Mouse (Mus musculus) CH12.LX (cell line): ENCODE data around the gene Nol4l.

Source experiments
- EP300 ChIP-seq: IDR thresholded peaks from 2 replicates; pipeline ENCODE4 v1.6.1; 2011; ENCODE audit warnings: low read length, improper control_type of control experiment
- NRF1 ChIP-seq: IDR thresholded peaks from 2 replicates; pipeline ENCODE4 v1.6.1; 2014; ENCODE audit warnings: low read depth, mild to moderate bottlenecking, inconsistent platforms, low read length, improper control_type of control experiment, moderate library complexity

- TF ChIP-seq EP300 (no peak), NRF1 (no peak)
These were observed 136.7 kb downstream of the Nol4l start for GRCm38 (mm10) chr2:153393045-153393444.
